ENCODE assay signal across 8 mouse cellular contexts in the genomic region with DNA sequence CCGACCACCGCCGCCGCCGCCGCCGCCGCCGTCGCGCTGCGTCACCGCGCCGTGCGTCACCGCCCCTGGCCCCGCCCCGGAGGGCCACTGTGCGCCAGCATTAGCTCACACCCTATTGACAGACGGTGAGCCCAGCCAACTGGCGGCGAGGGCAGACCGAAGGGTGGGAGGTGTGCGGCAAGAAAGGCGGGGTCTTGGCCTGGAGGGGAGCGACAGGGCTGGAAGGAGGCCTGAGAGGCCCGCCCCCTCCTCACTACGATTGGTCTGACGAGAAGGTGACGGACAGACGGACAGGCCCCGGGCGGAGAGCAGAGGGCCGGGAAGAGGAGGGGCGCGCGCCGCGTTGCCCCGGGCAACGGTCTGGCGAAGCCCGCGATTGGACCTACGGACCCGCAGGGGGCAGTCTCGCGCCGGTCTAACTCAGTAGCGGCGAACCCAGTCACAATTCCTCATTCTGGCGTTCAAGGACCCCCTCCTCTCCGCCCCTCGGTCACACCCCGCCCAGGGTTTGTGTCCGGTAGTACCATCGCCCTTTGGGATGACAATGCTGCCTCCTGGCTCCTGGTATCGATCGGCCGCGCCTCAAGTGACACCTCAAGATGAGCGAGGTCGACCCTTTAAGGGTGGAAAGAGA. TPM values are rescaled to one million over a fixed set of nuclear protein-coding genes. Genes with fewer than 3 reads are reported as not detected.
DNase-seq lines count a peak whose midpoint lies in the region; ATAC-seq lines count a peak whose summit lies in the region.

No protein-coding gene starts in this region.

- peak overlapping the region; percentile 93 for H3K4me3 ChIP-seq in hindbrain, embryonic 12.5 days

- peak overlapping the region; percentile 96 for H3K9ac ChIP-seq in hindbrain, embryonic 12.5 days

- H3K4me2 ChIP-seq in hindbrain, embryonic 12.5 days (replicated peaks) = peak overlapping the region; percentile 62

- peak; percentile 100 for DNase-seq in NIH3T3 (ENCODE audit: low read depth)
- peak; percentile 100 for DNase-seq in cerebellum, postnatal 10 days
- peak; percentile 100 for DNase-seq in frontal cortex, postnatal 10 days (ENCODE audit: low spot score in 2 of 2)
- DNase-seq in layer of hippocampus, postnatal 14 days (ENCODE audit: low spot score in 2 of 2) = peak; percentile 100
- peak; percentile 100 for DNase-seq in lung, postnatal 14 days
- DNase-seq in retina, adult 2 months (ENCODE audit: low read depth, low spot score) = peak; percentile 99
- peak; percentile 100 for DNase-seq in thymus, postnatal 36 days

- no peaks in the 10 kb centered on the region for H3K9me3 ChIP-seq in hindbrain, embryonic 12.5 days (replicated peaks)

- 0% methylated on average over 38 of the region's 64 CpGs for WGBS in hindbrain, embryonic 12.5 days

- H3K36me3 ChIP-seq in hindbrain, embryonic 12.5 days = no peaks in the 10 kb centered on the region; the same call in none of the 2 replicates

- H3K27me3 ChIP-seq in hindbrain, embryonic 12.5 days = no peaks in the 10 kb centered on the region

- peak; percentile 99 for ATAC-seq in hindbrain, embryonic 12.5 days (ENCODE audit: low FRiP score)

- peaks cover 28% of the 10 kb centered on the region for H3K4me1 ChIP-seq in hindbrain, embryonic 12.5 days

- peak overlapping the region; percentile 74 for H3K27ac ChIP-seq in hindbrain, embryonic 12.5 days

RNA-seq across cellular contexts. Expression of a gene that starts 0.9 kb away (rescaled TPM):
- 5.9 and 6.5 TPM in 2 replicates for polyA plus RNA-seq in hindbrain, embryonic 12.5 days (2016; fragmentation: Nextera tagmentation; extraction: Ambion mirVana)
- 1 to 10 TPM; 3.2 to 3.8 TPM for total RNA-seq in layer of hippocampus, postnatal 14 days (2021)

RNA-seq across cellular contexts. Expression of a gene that starts 15.4 kb away (rescaled TPM):
- polyA plus RNA-seq in hindbrain, embryonic 12.5 days (2016; fragmentation: Nextera tagmentation; extraction: Ambion mirVana) = 14.0 and 15.9 TPM in 2 replicates
- total RNA-seq in layer of hippocampus, postnatal 14 days (2021) = 10 to 100 TPM; 80.1 to 83.1 TPM

RNA-seq across cellular contexts. Expression of a gene that starts 43.6 kb away (rescaled TPM):
- polyA plus RNA-seq in hindbrain, embryonic 12.5 days (2016; fragmentation: Nextera tagmentation; extraction: Ambion mirVana) = 83.9 and 85.9 TPM in 2 replicates
- total RNA-seq in layer of hippocampus, postnatal 14 days (2021) = 10 to 100 TPM; 73.5 to 74.2 TPM

RNA-seq across cellular contexts. Expression of a gene that starts 43.9 kb away (rescaled TPM):
- 39.6 and 42.2 TPM in 2 replicates for polyA plus RNA-seq in hindbrain, embryonic 12.5 days (2016; fragmentation: Nextera tagmentation; extraction: Ambion mirVana)
- 10 to 100 TPM; 19.3 to 20.1 TPM for total RNA-seq in layer of hippocampus, postnatal 14 days (2021)

RNA-seq across cellular contexts. Expression of a gene that starts 56.3 kb away (rescaled TPM):
- polyA plus RNA-seq in hindbrain, embryonic 12.5 days (2016; fragmentation: Nextera tagmentation; extraction: Ambion mirVana) = 6.3 and 7.3 TPM in 2 replicates
- total RNA-seq in layer of hippocampus, postnatal 14 days (2021) = 1 to 10 TPM; 3.6 to 3.9 TPM

Comparison
In these comparisons a context has a peak if more than half of its experiments do, and no peak if none do; other contexts are left out.
1. Peak in every context shown above with its lines: DNase-seq, ATAC-seq, H3K4me3 ChIP-seq and H3K27ac ChIP-seq.